Mouse (Mus musculus) urinary bladder, postnatal 4 days (tissue): Measurements from ENCODE around the gene Casc3.
"Not testable (repeated sequence)": the region's sequence is repeated elsewhere in the genome, so short reads cannot be mapped to it uniquely, and the experiment has no call there.

Experiments
- DNase-seq, 2 experiments: peaks; one replicate each; pipeline ENCODE4 v3.0.0; 2021 to 2022; ENCODE audit warnings: low spot score in 2 of 2

The Casc3 gene

GRCm38 (mm10) chr11:98789824-98790223, 14.9 kb upstream of the Casc3 start:
- no peak for DNase-seq

GRCm38 (mm10) chr11:98790631-98791205, 14.0 kb upstream of the Casc3 start:
- DNase-seq: no peak

- DNase-seq: no peak
These were observed 13.3 kb upstream of the Casc3 start for GRCm38 (mm10) chr11:98791448-98791847.

GRCm38 (mm10) chr11:98792081-98792480, 12.6 kb upstream of the Casc3 start:
- no peak for DNase-seq

GRCm38 (mm10) chr11:98794469-98795014, 10.2 kb upstream of the Casc3 start:
- no peak for DNase-seq

- DNase-seq: peak; percentile 88 to 89
These were observed 9.5 kb upstream of the Casc3 start, which contains the start of gene Msl1 for GRCm38 (mm10) chr11:98795015-98795713. Gene Msl1 (plus strand): TSS chr11:98795516.

GRCm38 (mm10) chr11:98795714-98796514, 8.8 kb upstream of the Casc3 start:
- DNase-seq: no peak

- DNase-seq: peak; percentile 69 to 76
These were observed 8.0 kb upstream of the Casc3 start for GRCm38 (mm10) chr11:98796515-98797216.

- no peak for DNase-seq
These were observed 7.4 kb upstream of the Casc3 start for GRCm38 (mm10) chr11:98797306-98797705.

GRCm38 (mm10) chr11:98797909-98798308, 6.8 kb upstream of the Casc3 start:
- no peak for DNase-seq

GRCm38 (mm10) chr11:98808417-98808816, 3.7 kb downstream of the Casc3 start:
- DNase-seq: no peak

GRCm38 (mm10) chr11:98809457-98810290, 5.0 kb downstream of the Casc3 start:
- DNase-seq: peak; percentile 98

- DNase-seq: no peak
These were observed 6.0 kb downstream of the Casc3 start for GRCm38 (mm10) chr11:98810686-98811085.

- DNase-seq: no peak
These were observed 12.1 kb downstream of the Casc3 start for GRCm38 (mm10) chr11:98816706-98817239.

- DNase-seq: no peak
These were observed 16.3 kb downstream of the Casc3 start for GRCm38 (mm10) chr11:98820968-98821367.

GRCm38 (mm10) chr11:98826071-98826470, 21.4 kb downstream of the Casc3 start:
- not testable (repeated sequence) for DNase-seq

GRCm38 (mm10) chr11:98827877-98828276, 23.2 kb downstream of the Casc3 start:
- no peak for DNase-seq

- no peak for DNase-seq
These were observed 24.5 kb downstream of the Casc3 start for GRCm38 (mm10) chr11:98829091-98829775.

- DNase-seq: no peak
These were observed 25.2 kb downstream of the Casc3 start for GRCm38 (mm10) chr11:98829875-98830274.

- DNase-seq: no peak
These were observed 30.6 kb downstream of the Casc3 start for GRCm38 (mm10) chr11:98835296-98835695.
